Mouse (Mus musculus) embryo, embryonic 10 days (tissue): ENCODE results near the gene BC117090.
"Not testable (repeated sequence)": the region's sequence is repeated elsewhere in the genome, so short reads cannot be mapped to it uniquely, and the experiment has no call there.

Experiments
- DNase-seq: peaks from one replicate; pipeline ENCODE4 v3.0.0-alpha.2; 2015; ENCODE audit warnings: low spot score

Gene BC117090

GRCm38 (mm10) chr16:36334232-36334631, at the start of gene BC117090:
Gene BC117090 (minus strand): TSS chr16:36334332.
- no peak for DNase-seq

- DNase-seq = not testable (repeated sequence)
Observed at GRCm38 (mm10) chr16:36367648-36368047, 33.5 kb upstream of the BC117090 start, which contains the start of gene BC100530. Gene BC100530 (minus strand): TSS chr16:36367748.

- DNase-seq = no peak
Observed at GRCm38 (mm10) chr16:36337171-36337570, 3.0 kb upstream of the BC117090 start.

GRCm38 (mm10) chr16:36319286-36319685, 14.8 kb downstream of the BC117090 start:
- no peak for DNase-seq

GRCm38 (mm10) chr16:36316111-36316510, 18.0 kb downstream of the BC117090 start:
- DNase-seq = not testable (repeated sequence)

- no peak for DNase-seq
Observed at GRCm38 (mm10) chr16:36307631-36308030, 26.5 kb downstream of the BC117090 start.

- no peak for DNase-seq
Observed at GRCm38 (mm10) chr16:36289140-36289539, 45.0 kb downstream of the BC117090 start.

GRCm38 (mm10) chr16:36276796-36277195, 57.3 kb downstream of the BC117090 start, which contains the start of gene Stfa1:
Gene Stfa1 (plus strand): TSS chr16:36276951.
- not testable (repeated sequence) for DNase-seq
